Mouse (Mus musculus) hindbrain, embryonic 14.5 days (tissue): ENCODE measurements around the gene Olfr520. TPM values are rescaled to one million over a fixed set of nuclear protein-coding genes. Genes with fewer than 3 reads are reported as not detected.

ENCODE experiments used
- ATAC-seq: fragments of 200-750 bp; cut with Nextera tagmentation; 2 replicates; pipeline ENCODE4 v1.8.0; 2017; ENCODE audit warnings: moderate number of reproducible peaks, mild to moderate bottlenecking, moderate TSS enrichment, moderate library complexity; ENCODE audit not compliant: low FRiP score
- DNase-seq: peaks from one replicate; pipeline ENCODE4 v3.0.0-alpha.2; 2015; ENCODE audit warnings: low spot score
- H3K27ac ChIP-seq: fragments of 300-500 bp; sonication (generic); 2 replicates; pipeline ENCODE4 v1.5.1; 2014; ENCODE audit warnings: mild to moderate bottlenecking, moderate library complexity
- H3K27me3 ChIP-seq: fragments of 300-500 bp; sonication (generic); 2 replicates; pipeline ENCODE4 v1.6.1; 2014; ENCODE audit warnings: mild to moderate bottlenecking, low read length, mixed read lengths; ENCODE audit not compliant: control insufficient read depth, insufficient read depth
- H3K36me3 ChIP-seq: fragments of 300-500 bp; sonication (generic); replicated peaks from 2 replicates; pipeline ENCODE4 v1.6.1; 2014; ENCODE audit not compliant: control insufficient read depth, insufficient read depth
- H3K4me1 ChIP-seq: fragments of 300-500 bp; sonication (generic); replicated peaks from 2 replicates; pipeline ENCODE4 v1.6.1; 2014; ENCODE audit warnings: antibody characterized with exemption, low read length, mixed read lengths; ENCODE audit not compliant: control insufficient read depth, insufficient read depth
- H3K4me2 ChIP-seq: fragments of 300-500 bp; sonication (generic); replicated peaks from 2 replicates; pipeline ENCODE4 v1.6.1; 2014; ENCODE audit warnings: mild to moderate bottlenecking, moderate library complexity
- H3K4me3 ChIP-seq: fragments of 300-500 bp; sonication (generic); replicated peaks from 2 replicates; pipeline ENCODE4 v1.5.1; 2014; ENCODE audit warnings: mild to moderate bottlenecking, low read length
- H3K9ac ChIP-seq: fragments of 300-500 bp; sonication (generic); 2 replicates; pipeline ENCODE4 v1.6.1; 2014
- H3K9me3 ChIP-seq: fragments of 300-500 bp; sonication (generic); 2 replicates; pipeline ENCODE4 v1.6.1; 2016; ENCODE audit warnings: low read length; ENCODE audit not compliant: control insufficient read depth
- WGBS: fragments of 180-500 bp; shearing (Covaris S2); extraction: QIAGEN DNeasy Blood & Tissue Kit; methylation state at CpG from one replicate; pipeline ENCODE4 v1.1.7; 2014; 5-methylcytosine and 5-hydroxymethylcytosine counted together
- polyA plus RNA-seq: library from polyadenylated mRNA; unstranded; fragments of >200 nt; fragmentation: Nextera tagmentation; extraction: Ambion mirVana; gene quantifications from 2 replicates; pipeline ENCODE4 v1.2.1, GENCODE M21; 2014

Olfr520 gene
- polyA plus RNA-seq, 1 experiment from 2014 or later = not detected

- Histone ChIP-seq H3K4me3 (no peak overlapping the region), H3K4me2 (no peak overlapping the region), H3K4me1 (no peaks in the 10 kb centered on the region), H3K27me3 (no peaks in the 10 kb centered on the region), H3K36me3 (no peaks in the 10 kb centered on the region), H3K9me3 (no peaks in the 10 kb centered on the region), H3K9ac (no peak overlapping the region), H3K27ac (no peak overlapping the region)
- ATAC-seq (no peak), DNase-seq (no peak)
- 75% methylated on average over 5 of the region's 5 CpGs for WGBS
These were observed 51.3 kb downstream of the Olfr520 start for GRCm38 (mm10) chr7:99781385-99781784.

DNA sequence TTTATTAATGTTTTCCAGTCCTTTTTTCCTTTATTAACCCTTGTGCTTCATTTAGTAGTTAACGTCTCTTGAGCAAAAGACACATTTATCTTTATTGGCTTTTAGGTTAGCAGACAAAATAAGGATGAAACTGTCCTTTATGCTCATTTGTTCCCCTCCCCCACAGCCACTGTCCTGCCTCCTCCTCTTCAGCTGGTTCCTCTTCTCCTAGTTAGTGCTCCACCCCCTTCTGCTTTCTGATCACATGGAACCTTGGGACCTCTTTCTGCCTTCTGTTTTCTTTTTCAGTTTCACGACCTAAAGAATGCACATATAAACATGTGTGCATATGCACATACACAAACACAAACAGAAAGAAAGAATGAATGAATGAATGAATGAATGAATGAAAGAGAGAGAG lies 51.8 kb downstream of the Olfr520 start:
- Histone ChIP-seq H3K36me3 (no peaks in the 10 kb centered on the region), H3K9ac (no peak overlapping the region), H3K4me3 (no peak overlapping the region), H3K27ac (no peak overlapping the region), H3K27me3 (no peaks in the 10 kb centered on the region), H3K4me1 (no peaks in the 10 kb centered on the region), H3K4me2 (no peak overlapping the region), H3K9me3 (no peaks in the 10 kb centered on the region)
- ATAC-seq = no peak
- WGBS = 75% methylated on average over 2 of the region's 2 CpGs
- no peak for DNase-seq

DNA sequence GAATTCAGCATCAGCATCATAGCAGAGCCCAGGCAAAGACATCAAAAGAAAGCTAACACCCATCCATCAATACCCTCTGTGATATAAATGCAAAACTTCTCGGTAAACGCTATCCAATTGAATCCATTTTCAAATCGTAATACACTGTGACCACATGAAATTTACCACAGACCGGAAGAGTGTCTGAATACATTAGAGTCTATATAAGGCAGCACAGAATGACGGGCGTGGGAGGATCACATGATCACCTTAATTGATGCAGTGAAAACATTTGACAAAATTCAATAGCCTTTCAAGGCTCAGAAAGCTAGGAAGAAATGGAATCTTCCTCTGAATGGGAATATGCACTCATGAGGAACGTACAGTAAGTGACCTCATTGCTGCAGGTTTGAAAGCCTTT lies 53.3 kb downstream of the Olfr520 start:
- Histone ChIP-seq H3K9me3 (no peaks in the 10 kb centered on the region), H3K27me3 (no peaks in the 10 kb centered on the region)
- no peak for DNase-seq

GRCm38 (mm10) chr7:99785553-99785952 lies 55.5 kb downstream of the Olfr520 start:
- Histone ChIP-seq H3K27me3 (no peaks in the 10 kb centered on the region), H3K4me3 (no peak overlapping the region), H3K4me2 (no peak overlapping the region), H3K36me3 (no peaks in the 10 kb centered on the region), H3K9ac (no peak overlapping the region), H3K9me3 (no peaks in the 10 kb centered on the region), H3K4me1 (0 out of 2 replicates have a peak, but pooled peaks cover 6% of the 10 kb centered on the region), H3K27ac (no peak overlapping the region)
- WGBS = 86% methylated on average over 3 of the region's 3 CpGs
- DNase-seq (no peak), ATAC-seq (no peak)

More for the DNA sequence above, 53.3 kb downstream of the Olfr520 start:
- no peak for ATAC-seq
- Histone ChIP-seq H3K9ac (no peak overlapping the region), H3K36me3 (no peaks in the 10 kb centered on the region), H3K4me1 (0 out of 2 replicates have a peak, but pooled peaks cover 5% of the 10 kb centered on the region), H3K27ac (no peak overlapping the region), H3K4me3 (no peak overlapping the region), H3K4me2 (no peak overlapping the region)
- WGBS = 67% methylated on average over 7 of the region's 7 CpGs

Other genes with a start within 250 kb of the Olfr520 start
- gene Rps3, start 246.5 kb upstream of the Olfr520 start, polyA plus RNA-seq = 445 and 515 TPM in 2 replicates
- gene Arrb1, start 194.8 kb upstream of the Olfr520 start, polyA plus RNA-seq = 9.8 and 10.1 TPM in 2 replicates
- 1.7 and 2.5 TPM in 2 replicates for gene Tpbgl, start 103.2 kb upstream of the Olfr520 start, polyA plus RNA-seq
- 7.7 and 8.4 TPM in 2 replicates for gene Slco2b1, start 18.9 kb upstream of the Olfr520 start, polyA plus RNA-seq
- gene Olfr521, start 33.2 kb downstream of the Olfr520 start, polyA plus RNA-seq = not detected in 2 replicates
- 1.3 and 2.2 TPM in 2 replicates for gene Neu3, start 98.1 kb downstream of the Olfr520 start, polyA plus RNA-seq
- 1.1 and 1.3 TPM in 2 replicates for gene Xrra1, start 128.8 kb downstream of the Olfr520 start, polyA plus RNA-seq
- gene Spcs2, start 133.2 kb downstream of the Olfr520 start, polyA plus RNA-seq = 268 and 276 TPM in 2 replicates